Mouse (Mus musculus): ENCODE data around the gene Sorbs2.

DNA sequence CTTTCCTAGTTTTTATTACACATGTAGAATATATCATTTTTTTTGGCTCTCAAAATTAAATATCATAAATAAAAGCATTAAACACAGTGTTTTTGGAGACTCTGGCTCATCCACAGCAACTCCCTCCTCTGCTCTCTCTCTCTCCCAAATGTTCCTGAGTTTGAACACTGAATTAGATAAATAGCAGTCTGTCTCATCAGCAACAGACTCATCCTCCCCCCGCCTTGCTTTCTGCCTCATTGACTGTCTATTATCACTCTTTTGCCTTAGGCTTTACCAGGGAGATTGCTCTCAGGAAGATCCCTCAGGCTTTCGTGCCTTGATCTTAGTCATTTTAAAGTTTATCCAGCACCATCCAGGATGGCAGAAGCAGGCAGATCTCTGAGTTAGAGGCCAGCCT, 91.3 kb downstream of the Sorbs2 start:
- no peak for TF ChIP-seq POLR2A (IDR thresholded peaks at IDR 0.05; ENCODE audit: borderline replicate concordance, low read depth, low read length)
- no peak for TF ChIP-seq CTCF (IDR thresholded peaks at IDR 0.05; ENCODE audit: low read depth, low read length)

Data from bone marrow macrophage, adult 2 months (primary cell).